Mouse (Mus musculus) MEL (cell line): ENCODE results near the gene Adar. TPM values are rescaled to one million over a fixed set of nuclear protein-coding genes. Genes with fewer than 3 reads are reported as not detected.

Experiments used
- DNase-seq: peaks from one replicate; pipeline ENCODE4 v3.0.0; 2011; ENCODE audit warnings: low read depth, low spot score
- H3K27ac ChIP-seq: 2 replicates; pipeline ENCODE4 v1.5.1; 2012; ENCODE audit warnings: low read depth, mild to moderate bottlenecking, control low read depth, low read length, moderate library complexity; ENCODE audit not compliant: control insufficient read depth
- H3K27me3 ChIP-seq, 2 experiments: fragments of 150-350 bp in 1 of 2; sonication (generic) in 1 of 2; 2 replicates each; pipeline ENCODE4 v1.6.1; 2012; ENCODE audit warnings: low read length in 2 of 2, mild to moderate bottlenecking in 2 of 2, improper control_type of control experiment in 1 of 2, moderate library complexity in 1 of 2; ENCODE audit not compliant: insufficient read depth in 2 of 2, control insufficient read depth in 1 of 2
- H3K36me3 ChIP-seq, 2 experiments: 2 replicates each; pipeline ENCODE4 v1.6.1; 2012 to 2014; ENCODE audit warnings: low read length in 2 of 2, improper control_type of control experiment in 1 of 2, inconsistent platforms in 1 of 2, mild to moderate bottlenecking in 1 of 2; ENCODE audit not compliant: insufficient read depth in 2 of 2, control insufficient read depth in 1 of 2
- H3K4me1 ChIP-seq, 2 experiments: fragments of 150-350 bp in 1 of 2; sonication (generic) in 1 of 2; 2 replicates each; pipeline ENCODE4 v1.6.1; 2012; ENCODE audit warnings: low read length in 2 of 2, improper control_type of control experiment in 1 of 2, mild to moderate bottlenecking in 1 of 2; ENCODE audit not compliant: insufficient read depth in 2 of 2, control insufficient read depth in 1 of 2
- H3K4me3 ChIP-seq, 2 experiments: fragments of 150-350 bp in 1 of 2; sonication (generic) in 1 of 2; 2 replicates each; pipeline ENCODE4 v1.5.1; 2012; ENCODE audit warnings: low read depth in 2 of 2, low read length in 2 of 2, mild to moderate bottlenecking in 2 of 2, moderate library complexity in 2 of 2, control low read depth in 1 of 2, improper control_type of control experiment in 1 of 2; ENCODE audit not compliant: control insufficient read depth in 1 of 2, insufficient read depth in 1 of 2
- H3K79me2 ChIP-seq: 2 replicates; pipeline ENCODE4 v1.6.1; 2012; ENCODE audit warnings: mild to moderate bottlenecking, low read length, moderate library complexity; ENCODE audit not compliant: control insufficient read depth, poor library complexity, insufficient read depth
- H3K9ac ChIP-seq: 2 replicates; pipeline ENCODE4 v1.6.1; 2012; ENCODE audit warnings: low read depth, mild to moderate bottlenecking, control low read depth, low read length, moderate library complexity; ENCODE audit not compliant: control insufficient read depth, poor library complexity, severe bottlenecking
- H3K9me3 ChIP-seq: fragments of 150-350 bp; sonication (generic); replicated peaks from 2 replicates; pipeline ENCODE4 v1.6.1; 2012; ENCODE audit warnings: mild to moderate bottlenecking, low read length, improper control_type of control experiment, moderate library complexity; ENCODE audit not compliant: insufficient read depth
- BHLHE40 ChIP-seq: IDR thresholded peaks from 2 replicates; pipeline ENCODE4 v1.6.1; 2012; ENCODE audit warnings: low read depth, mild to moderate bottlenecking, inconsistent platforms, low read length, improper control_type of control experiment, borderline replicate concordance
- CHD2 ChIP-seq: IDR thresholded peaks from 2 replicates; pipeline ENCODE4 v1.6.1; 2011; ENCODE audit warnings: low read length, improper control_type of control experiment
- CTCF ChIP-seq, 3 experiments: IDR thresholded peaks in 2 of 3; conservative IDR thresholded peaks in 1 of 3; 2 replicates each; pipeline ENCODE4 v1.5.1; 2011 to 2012; ENCODE audit warnings: low read length in 3 of 3, low read depth in 2 of 3, mild to moderate bottlenecking in 2 of 3, improper control_type of control experiment in 1 of 3, inconsistent platforms in 1 of 3, mixed read lengths in 1 of 3, moderate library complexity in 1 of 3; ENCODE audit not compliant: control insufficient read depth in 1 of 3, insufficient read depth in 1 of 3, poor library complexity in 1 of 3, severe bottlenecking in 1 of 3
- EP300 ChIP-seq, 2 experiments: IDR thresholded peaks; 2 replicates each; pipeline ENCODE4 v1.6.1; 2011; ENCODE audit warnings: improper control_type of control experiment in 2 of 2, low read length in 2 of 2, low read depth in 1 of 2, mild to moderate bottlenecking in 1 of 2
- ETS1 ChIP-seq: IDR thresholded peaks from 2 replicates; pipeline ENCODE4 v1.6.1; 2012; ENCODE audit warnings: low read depth, mild to moderate bottlenecking, inconsistent platforms, low read length, improper control_type of control experiment, moderate library complexity
- GABPA ChIP-seq: IDR thresholded peaks from 2 replicates; pipeline ENCODE4 v1.6.1; 2012; ENCODE audit warnings: low read depth, mild to moderate bottlenecking, inconsistent platforms, low read length, improper control_type of control experiment, moderate library complexity
- GATA1 ChIP-seq: IDR thresholded peaks from 2 replicates; pipeline ENCODE4 v1.6.1; 2011; ENCODE audit warnings: low read depth, low read length, improper control_type of control experiment
- HCFC1 ChIP-seq: IDR thresholded peaks from 2 replicates; pipeline ENCODE4 v1.6.1; 2012; ENCODE audit warnings: low read depth, mild to moderate bottlenecking, inconsistent platforms, low read length, improper control_type of control experiment, moderate library complexity
- JUND ChIP-seq: IDR thresholded peaks from 2 replicates; pipeline ENCODE4 v1.6.1; 2011; ENCODE audit warnings: low read depth, mild to moderate bottlenecking, improper control_type of control experiment, low read length
- MAFK ChIP-seq: IDR thresholded peaks from 2 replicates; pipeline ENCODE4 v1.6.1; 2011; ENCODE audit warnings: low read depth, mild to moderate bottlenecking, low read length, improper control_type of control experiment, borderline replicate concordance
- RAD21 ChIP-seq: IDR thresholded peaks from 2 replicates; pipeline ENCODE4 v1.6.1; 2011; ENCODE audit warnings: mild to moderate bottlenecking, low read depth, low read length, improper control_type of control experiment
- RCOR1 ChIP-seq: IDR thresholded peaks from 2 replicates; pipeline ENCODE4 v1.6.1; 2012; ENCODE audit warnings: low read depth, mild to moderate bottlenecking, inconsistent platforms, low read length, improper control_type of control experiment
- TAL1 ChIP-seq: IDR thresholded peaks from 2 replicates; pipeline ENCODE4 v1.6.1; 2012; ENCODE audit warnings: mild to moderate bottlenecking, inconsistent platforms, low read length, moderate library complexity, mixed read lengths
- TBP ChIP-seq: IDR thresholded peaks from 2 replicates; pipeline ENCODE4 v1.8.0; 2011; ENCODE audit warnings: low read depth, low read length, improper control_type of control experiment
- TCF12 ChIP-seq: IDR thresholded peaks from 2 replicates; pipeline ENCODE4 v1.6.1; 2014; ENCODE audit warnings: low read depth, mild to moderate bottlenecking, inconsistent platforms, low read length, improper control_type of control experiment, moderate library complexity
- UBTF ChIP-seq: IDR thresholded peaks from 2 replicates; pipeline ENCODE4 v1.6.1; 2012; ENCODE audit warnings: low read depth, mild to moderate bottlenecking, inconsistent platforms, low read length, improper control_type of control experiment, moderate library complexity, borderline replicate concordance; ENCODE audit not compliant: insufficient read depth
- USF1 ChIP-seq: IDR thresholded peaks from 2 replicates; pipeline ENCODE4 v1.6.1; 2014; ENCODE audit warnings: low read depth, mild to moderate bottlenecking, inconsistent platforms, low read length, improper control_type of control experiment, moderate library complexity
- ZKSCAN1 ChIP-seq: IDR thresholded peaks from 2 replicates; pipeline ENCODE4 v1.6.1; 2012; ENCODE audit warnings: low read depth, mild to moderate bottlenecking, inconsistent platforms, low read length, improper control_type of control experiment, moderate library complexity
- polyA plus RNA-seq, 2 experiments: library from polyadenylated mRNA; stranded (reverse) in 1 of 2; unstranded in 1 of 2; fragments of >175 nt in 1 of 2; fragments of >200 nt in 1 of 2; gene quantifications; 2 replicates each; pipeline versions ENCODE4 v1.2.1 to v1.2.4; 2012; ENCODE audit warnings: low replicate concordance in 2 of 2, low read depth in 1 of 2; ENCODE audit not compliant: insufficient read length in 2 of 2, insufficient read depth in 1 of 2, missing spikeins in 1 of 2
- total RNA-seq: library from RNA; depleted of rRNA; stranded (reverse); fragments of 300-350 nt; gene quantifications from 2 replicates; pipeline ENCODE4 v1.2.3, GENCODE M21; 2012

The Adar gene
- total and polyA plus RNA-seq, 3 experiments: 26.7 to 124 (median 45.1) TPM

GRCm38 (mm10) chr3:89730350-89731331 lies 15.8 kb downstream of the Adar start (continued):
- TF ChIP-seq HCFC1 (peak; percentile 60), CHD2 (no peak), BHLHE40 (peak; percentile 24; the same call in 1 of the 2 replicates), JUND (no peak), TCF12 (peak; percentile 67), RAD21 (peak; percentile 45)

GRCm38 (mm10) chr3:89732091-89732490 lies 17.3 kb downstream of the Adar start:
- TF ChIP-seq USF1 (no peak), MAFK (no peak), ZKSCAN1 (no peak), UBTF (no peak), GATA1 (no peak), ETS1 (no peak), TAL1 (no peak)
- H3K36me3 ChIP-seq: peaks cover 6 to 13% of the 10 kb centered on the region in 2 experiments
- no peaks in the 10 kb centered on the region for H3K9me3 ChIP-seq
- no peak overlapping the region for H3K4me3 ChIP-seq
- H3K27me3 ChIP-seq: no peaks in the 10 kb centered on the region
- H3K9ac ChIP-seq: no peak overlapping the region
- H3K79me2 ChIP-seq: peaks cover 33% of the 10 kb centered on the region
- H3K27ac ChIP-seq: no peak overlapping the region
- peaks cover 2 to 19% of the 10 kb centered on the region in 2 experiments; a peak in 2 of 4 replicates for H3K4me1 ChIP-seq
- peak; percentile 21 for DNase-seq

- Histone ChIP-seq H3K4me1 (no peaks in the 10 kb centered on the region), H3K4me3 (no peak overlapping the region), H3K27me3 (no peaks in the 10 kb centered on the region), H3K9me3 (no peaks in the 10 kb centered on the region), H3K79me2 (peaks cover 3% of the 10 kb centered on the region), H3K36me3 (peaks cover 2 to 36% of the 10 kb centered on the region in 2 experiments; a peak in 3 of 4 replicates), H3K27ac (no peak overlapping the region), H3K9ac (no peak overlapping the region)
- peak; percentile 29 for DNase-seq
- peak; percentile 42 to 51; a peak in 3 of 4 replicates for TF ChIP-seq EP300 (IDR thresholded peaks at IDR 0.05; ENCODE audit: low read depth in 1 of 2, low read length in 2 of 2)
- peak; percentile 68; the same call in 1 of the 2 replicates for TF ChIP-seq RCOR1
- TF ChIP-seq TBP: no peak
- peak; percentile 38; the same call in 1 of the 2 replicates for TF ChIP-seq TCF12
- TF ChIP-seq GABPA: no peak
- TF ChIP-seq GATA1: peak; percentile 54
- no peak for TF ChIP-seq CTCF (IDR thresholded peaks at IDR 0.05 in 2 of 3, conservative IDR thresholded peaks at IDR 0.05 in 1 of 3; ENCODE audit: control insufficient read depth in 1 of 3, insufficient read depth in 1 of 3, low read depth in 2 of 3, low read length in 3 of 3, poor library complexity in 1 of 3, severe bottlenecking in 1 of 3)
These were observed 23.7 kb downstream of the Adar start for GRCm38 (mm10) chr3:89738509-89738908.
